Mouse (Mus musculus) neural tube, embryonic 13.5 days (tissue): Measurements from ENCODE around the gene Lrrc49. TPM values are rescaled to one million over a fixed set of nuclear protein-coding genes. Genes with fewer than 3 reads are reported as not detected.
A peak's percentile ranks its signal among the peaks of the same experiment; 100 is the strongest.

Source experiments
- ATAC-seq: fragments of 200-750 bp; cut with Nextera tagmentation; 2 replicates; pipeline ENCODE4 v1.8.0; 2017; ENCODE audit warnings: low read depth, mild to moderate bottlenecking, moderate TSS enrichment, moderate library complexity
- H3K27ac ChIP-seq: fragments of 300-500 bp; sonication (generic); replicated peaks from 2 replicates; pipeline ENCODE4 v1.5.1; 2015; ENCODE audit warnings: moderate library complexity, mild to moderate bottlenecking, inconsistent platforms
- H3K27me3 ChIP-seq: fragments of 300-500 bp; sonication (generic); 2 replicates; pipeline ENCODE4 v1.6.1; 2015; ENCODE audit warnings: mild to moderate bottlenecking, inconsistent platforms
- H3K36me3 ChIP-seq: fragments of 300-500 bp; sonication (generic); 2 replicates; pipeline ENCODE4 v1.6.1; 2015; ENCODE audit warnings: mild to moderate bottlenecking, inconsistent platforms
- H3K4me1 ChIP-seq: fragments of 300-500 bp; sonication (generic); replicated peaks from 2 replicates; pipeline ENCODE4 v1.6.1; 2015; ENCODE audit warnings: inconsistent platforms
- H3K4me2 ChIP-seq: fragments of 300-500 bp; sonication (generic); 2 replicates; pipeline ENCODE4 v1.6.1; 2015; ENCODE audit warnings: inconsistent platforms, mild to moderate bottlenecking, moderate library complexity
- H3K4me3 ChIP-seq: fragments of 300-500 bp; sonication (generic); 2 replicates; pipeline ENCODE4 v1.5.1; 2015; ENCODE audit warnings: mild to moderate bottlenecking, inconsistent platforms
- H3K9ac ChIP-seq: fragments of 300-500 bp; sonication (generic); 2 replicates; pipeline ENCODE4 v1.6.1; 2015; ENCODE audit warnings: moderate library complexity, mild to moderate bottlenecking, inconsistent platforms
- H3K9me3 ChIP-seq: fragments of 300-500 bp; sonication (generic); 2 replicates; pipeline ENCODE4 v1.6.1; 2016; ENCODE audit warnings: inconsistent platforms
- WGBS: fragments of 180-500 bp; shearing (Covaris S2); methylation state at CpG from one replicate; pipeline ENCODE4 v1.1.7; 2015; 5-methylcytosine and 5-hydroxymethylcytosine counted together
- polyA plus RNA-seq: library from polyadenylated mRNA; unstranded; fragments of >200 nt; fragmentation: Nextera tagmentation; extraction: Ambion mirVana; gene quantifications from 2 replicates; pipeline ENCODE4 v1.2.1, GENCODE M21; 2015

Gene Lrrc49
- polyA plus RNA-seq, 1 experiment from 2014 or later: 68.2 TPM

DNA sequence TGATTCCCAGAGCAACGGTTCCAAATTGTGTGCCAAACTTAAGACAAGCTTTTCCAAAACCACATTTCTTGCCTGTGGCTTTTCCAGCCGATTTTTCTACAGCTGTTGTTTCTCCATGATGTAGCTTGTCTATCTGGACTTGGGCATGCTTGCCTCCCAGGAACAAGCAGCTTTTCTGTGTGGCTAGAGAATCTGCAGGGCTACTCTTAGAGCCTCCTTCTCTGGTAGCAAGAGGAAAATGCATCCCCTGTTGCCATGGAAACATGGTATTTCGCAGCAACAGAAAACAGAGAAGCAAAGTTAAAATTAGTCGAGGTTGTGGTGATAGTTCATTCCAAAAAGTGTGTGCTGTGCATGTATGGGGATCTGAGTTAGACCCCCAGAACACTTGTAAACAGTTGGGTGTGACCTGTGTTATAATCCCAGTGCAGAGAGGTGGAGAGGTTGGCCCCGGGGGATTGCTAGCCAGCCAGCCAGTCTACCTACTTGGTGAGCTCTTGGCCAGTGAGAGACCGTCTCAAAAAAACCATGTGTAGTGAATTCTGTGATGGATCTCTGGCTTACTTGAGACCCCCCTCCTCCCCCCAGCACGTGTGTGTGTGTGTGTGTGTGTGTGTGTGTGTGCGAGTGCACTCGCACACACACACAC is 126.2 kb downstream of the Lrrc49 start:
- H3K4me1 ChIP-seq: peaks cover 20% of the 10 kb centered on the region
- no peaks in the 10 kb centered on the region for H3K9me3 ChIP-seq
- no peak overlapping the region for H3K4me3 ChIP-seq
- 0 out of 2 replicates have a peak overlapping the region, but pooled peaks have one; percentile 23 for H3K27ac ChIP-seq
- no peak overlapping the region for H3K9ac ChIP-seq
- no peaks in the 10 kb centered on the region for H3K36me3 ChIP-seq
- 67% methylated on average over 8 of the region's 9 CpGs for WGBS
- H3K4me2 ChIP-seq: no peak overlapping the region
- H3K27me3 ChIP-seq: no peaks in the 10 kb centered on the region
- 0 out of 2 replicates have a peak, but pooled peaks have one; percentile 11 for ATAC-seq

DNA sequence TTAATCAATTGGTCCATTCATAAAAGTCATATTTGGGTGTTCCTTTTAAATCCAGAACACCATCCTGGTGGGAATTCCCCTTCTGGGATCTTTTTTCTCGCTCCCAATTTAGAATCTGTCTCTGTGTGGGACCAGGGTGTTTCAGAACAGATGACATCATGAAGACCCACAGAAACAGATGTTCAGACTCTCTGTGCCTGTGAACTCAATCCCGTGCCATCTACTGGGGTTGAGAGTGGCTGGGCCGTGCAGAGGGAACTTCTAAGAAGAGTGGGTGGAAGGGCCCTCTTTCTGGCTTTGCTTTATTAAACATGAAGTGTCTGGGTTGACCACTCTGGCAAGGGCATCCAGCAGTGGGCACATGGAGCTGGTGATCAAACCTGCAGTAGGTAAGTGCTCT is 129.5 kb downstream of the Lrrc49 start:
- Histone ChIP-seq H3K9ac (no peak overlapping the region), H3K4me3 (no peak overlapping the region), H3K4me1 (peaks cover 20% of the 10 kb centered on the region), H3K4me2 (no peak overlapping the region), H3K27ac (no peak overlapping the region), H3K9me3 (no peaks in the 10 kb centered on the region), H3K27me3 (no peaks in the 10 kb centered on the region), H3K36me3 (no peaks in the 10 kb centered on the region)
- ATAC-seq: no peak
- WGBS: 85% methylated on average over 3 of the region's 3 CpGs

DNA sequence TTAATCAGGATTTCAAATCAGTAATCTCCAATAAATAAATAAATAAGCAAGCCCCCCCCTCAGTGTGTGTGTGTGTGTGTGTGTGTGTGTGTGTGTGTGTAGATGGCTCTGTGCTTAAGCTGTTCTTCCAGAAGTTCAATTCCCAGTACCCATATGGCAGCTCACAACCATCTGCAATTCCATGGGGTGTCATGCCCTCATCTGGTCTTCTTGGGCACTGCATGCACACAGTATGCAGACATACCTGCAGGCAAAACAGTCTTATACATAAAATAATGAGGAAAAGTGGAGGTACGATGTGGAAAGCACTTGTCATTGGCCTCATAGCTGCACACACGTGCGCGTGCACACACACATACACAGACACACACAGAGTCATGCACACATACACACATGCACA is 136.7 kb downstream of the Lrrc49 start:
- no peaks in the 10 kb centered on the region for H3K27me3 ChIP-seq
- H3K4me1 ChIP-seq: no peaks in the 10 kb centered on the region
- no peaks in the 10 kb centered on the region for H3K36me3 ChIP-seq
- ATAC-seq: no peak
- H3K4me3 ChIP-seq: no peak overlapping the region
- H3K4me2 ChIP-seq: no peak overlapping the region
- WGBS: 91% methylated on average over 4 of the region's 4 CpGs
- H3K9ac ChIP-seq: no peak overlapping the region
- no peaks in the 10 kb centered on the region for H3K9me3 ChIP-seq
- no peak overlapping the region for H3K27ac ChIP-seq

DNA sequence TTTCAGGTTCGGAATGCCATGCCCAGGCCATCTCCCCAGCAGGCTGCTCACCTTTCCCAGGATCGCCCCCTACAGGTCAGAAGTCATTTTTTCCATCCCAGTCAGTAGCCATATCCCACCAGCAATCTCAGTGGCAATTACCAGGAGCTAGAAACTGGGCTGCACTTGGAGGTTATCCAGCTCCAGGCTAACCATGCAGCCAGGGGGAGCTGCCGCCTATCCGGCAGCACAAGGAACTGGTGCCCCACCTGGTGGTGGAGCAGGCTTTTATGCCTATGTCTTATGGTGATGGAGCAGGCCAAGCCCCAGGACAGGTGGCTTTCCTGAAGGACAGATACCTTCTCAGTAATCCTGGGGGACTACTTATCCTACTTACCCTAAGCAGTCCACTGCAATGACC is 139.8 kb downstream of the Lrrc49 start:
- Histone ChIP-seq H3K36me3 (no peaks in the 10 kb centered on the region), H3K4me1 (no peaks in the 10 kb centered on the region), H3K27ac (no peak overlapping the region), H3K9me3 (no peaks in the 10 kb centered on the region), H3K4me2 (no peak overlapping the region), H3K4me3 (no peak overlapping the region), H3K27me3 (no peaks in the 10 kb centered on the region), H3K9ac (no peak overlapping the region)
- no peak for ATAC-seq
- WGBS: 30% methylated on average over 4 of the region's 4 CpGs

DNA sequence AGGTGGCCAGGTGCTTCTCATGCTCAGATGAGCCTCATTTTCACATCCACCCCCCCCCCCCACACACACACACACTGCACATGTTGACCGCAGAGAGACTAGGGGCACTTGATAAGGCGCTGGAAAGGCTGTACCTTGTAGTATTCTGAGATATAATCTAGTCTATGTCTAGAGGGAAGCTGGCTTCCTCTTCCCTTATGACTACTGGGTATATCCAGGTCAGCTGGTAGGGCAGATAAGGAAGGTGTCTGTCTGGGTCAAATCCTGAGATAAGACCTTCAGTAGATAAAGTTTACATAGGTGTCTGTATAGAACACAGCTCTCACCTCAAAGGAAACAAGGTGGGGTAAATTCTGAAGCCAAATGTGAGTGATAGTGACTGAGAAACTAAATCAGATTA is 141.8 kb downstream of the Lrrc49 start:
- no peak overlapping the region for H3K4me2 ChIP-seq
- WGBS: 94% methylated on average over 2 of the region's 2 CpGs
- H3K27ac ChIP-seq: no peak overlapping the region
- H3K4me3 ChIP-seq: no peak overlapping the region
- H3K9me3 ChIP-seq: no peaks in the 10 kb centered on the region
- no peak overlapping the region for H3K9ac ChIP-seq
- no peak for ATAC-seq
- no peaks in the 10 kb centered on the region for H3K36me3 ChIP-seq
- no peaks in the 10 kb centered on the region for H3K4me1 ChIP-seq
- no peaks in the 10 kb centered on the region for H3K27me3 ChIP-seq

DNA sequence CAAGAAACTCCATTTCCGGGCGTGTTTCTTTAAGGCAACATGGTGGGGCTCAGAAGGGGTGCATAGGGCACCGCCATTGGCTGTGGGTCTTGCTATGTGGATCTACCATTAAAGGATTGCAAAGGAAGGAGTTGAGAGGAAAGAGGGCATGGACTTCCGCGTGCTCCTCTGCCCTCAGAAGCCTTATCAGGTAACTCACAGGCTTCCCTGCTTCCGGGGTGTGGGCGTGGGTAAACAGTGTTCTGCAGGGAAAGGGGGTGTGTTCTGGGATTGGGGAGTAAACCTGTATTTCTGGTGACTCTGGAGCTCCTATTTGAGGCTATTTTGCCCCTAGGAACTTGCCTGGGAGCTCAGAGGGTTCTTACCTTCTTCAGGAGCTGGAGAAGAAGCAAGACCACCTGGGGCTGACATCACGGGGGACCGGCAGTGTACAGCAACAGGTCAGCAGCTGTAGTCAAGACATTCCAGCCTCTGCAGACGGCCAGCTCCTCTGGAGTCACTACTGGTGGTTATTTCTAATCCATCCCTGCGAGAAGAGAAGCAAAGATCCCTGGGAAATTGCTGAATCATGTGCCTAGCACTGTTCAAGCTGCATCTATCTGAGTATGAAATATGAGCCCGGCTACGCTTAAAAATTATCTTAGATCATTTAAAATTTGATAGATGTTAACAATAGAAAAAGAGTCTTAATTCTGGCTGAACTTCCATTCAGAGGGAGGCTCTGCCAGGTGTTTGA is 142.4 kb downstream of the Lrrc49 start:
- Histone ChIP-seq H3K4me2 (no peak overlapping the region), H3K27me3 (no peaks in the 10 kb centered on the region), H3K9ac (no peak overlapping the region), H3K9me3 (no peaks in the 10 kb centered on the region), H3K27ac (no peak overlapping the region), H3K36me3 (no peaks in the 10 kb centered on the region), H3K4me1 (no peaks in the 10 kb centered on the region), H3K4me3 (no peak overlapping the region)
- 84% methylated on average over 13 of the region's 13 CpGs for WGBS
- ATAC-seq: no peak

DNA sequence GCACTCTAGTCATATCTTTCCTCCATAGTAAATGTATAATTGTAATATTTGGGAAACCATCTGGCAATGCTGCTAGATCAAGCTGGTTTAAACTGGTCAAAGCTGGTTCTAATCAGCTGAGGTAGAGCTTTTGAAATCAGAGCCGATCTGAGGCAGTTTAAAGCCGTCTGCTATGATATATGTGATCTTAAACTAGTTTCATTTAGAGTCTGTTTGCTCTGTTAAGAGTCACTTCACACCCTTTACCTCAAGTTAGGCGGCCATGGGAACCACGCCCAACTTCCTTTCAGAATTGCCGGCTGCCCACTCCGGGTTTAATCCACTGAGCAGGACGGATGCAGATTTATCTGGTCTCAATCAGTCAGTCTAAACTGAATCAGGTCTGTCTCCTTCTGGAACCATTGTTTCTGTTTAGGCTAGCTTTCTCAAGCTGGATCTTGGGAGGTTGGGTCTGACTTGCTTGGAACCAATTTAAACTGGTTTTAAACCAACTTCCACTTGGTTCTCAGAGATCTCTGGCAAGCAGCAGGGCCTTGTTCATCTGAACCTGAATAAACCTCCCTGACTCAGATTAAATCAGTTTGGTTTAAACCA is 144.4 kb downstream of the Lrrc49 start:
- Histone ChIP-seq H3K9me3 (no peaks in the 10 kb centered on the region), H3K27me3 (no peaks in the 10 kb centered on the region), H3K9ac (no peak overlapping the region), H3K27ac (no peak overlapping the region), H3K4me2 (no peak overlapping the region), H3K4me3 (no peak overlapping the region), H3K36me3 (no peaks in the 10 kb centered on the region), H3K4me1 (no peaks in the 10 kb centered on the region)
- WGBS: 72% methylated on average over 7 of the region's 7 CpGs
- no peak for ATAC-seq

DNA sequence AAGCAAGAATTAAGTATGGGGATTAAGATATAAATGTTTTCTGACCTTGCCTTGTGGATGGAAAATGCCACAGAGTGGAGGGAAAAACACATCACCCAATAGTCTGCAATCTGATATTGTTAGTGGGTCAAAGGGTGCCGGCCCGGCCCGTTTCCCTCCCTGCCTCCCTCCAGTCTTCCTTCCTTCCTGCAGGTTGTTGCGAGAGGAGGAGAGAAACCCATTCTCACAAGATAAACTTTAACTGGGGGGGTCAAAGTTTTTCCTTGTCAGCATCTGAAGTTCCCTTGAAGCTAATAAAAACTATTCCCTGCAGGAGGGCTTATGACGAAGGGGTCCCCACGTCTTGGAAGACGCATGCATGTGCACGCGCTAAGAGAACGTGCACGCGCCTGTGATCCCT is 157.6 kb downstream of the Lrrc49 start:
- no peak overlapping the region for H3K27ac ChIP-seq
- no peak overlapping the region for H3K9ac ChIP-seq
- no peaks in the 10 kb centered on the region for H3K9me3 ChIP-seq
- no peak overlapping the region for H3K4me2 ChIP-seq
- H3K4me3 ChIP-seq: no peak overlapping the region
- whole genome bisulfite sequencing: 90% methylated on average over 12 of the region's 12 CpGs
- H3K36me3 ChIP-seq: no peaks in the 10 kb centered on the region
- H3K4me1 ChIP-seq: peaks cover 4% of the 10 kb centered on the region
- no peaks in the 10 kb centered on the region for H3K27me3 ChIP-seq
- ATAC-seq: no peak

DNA sequence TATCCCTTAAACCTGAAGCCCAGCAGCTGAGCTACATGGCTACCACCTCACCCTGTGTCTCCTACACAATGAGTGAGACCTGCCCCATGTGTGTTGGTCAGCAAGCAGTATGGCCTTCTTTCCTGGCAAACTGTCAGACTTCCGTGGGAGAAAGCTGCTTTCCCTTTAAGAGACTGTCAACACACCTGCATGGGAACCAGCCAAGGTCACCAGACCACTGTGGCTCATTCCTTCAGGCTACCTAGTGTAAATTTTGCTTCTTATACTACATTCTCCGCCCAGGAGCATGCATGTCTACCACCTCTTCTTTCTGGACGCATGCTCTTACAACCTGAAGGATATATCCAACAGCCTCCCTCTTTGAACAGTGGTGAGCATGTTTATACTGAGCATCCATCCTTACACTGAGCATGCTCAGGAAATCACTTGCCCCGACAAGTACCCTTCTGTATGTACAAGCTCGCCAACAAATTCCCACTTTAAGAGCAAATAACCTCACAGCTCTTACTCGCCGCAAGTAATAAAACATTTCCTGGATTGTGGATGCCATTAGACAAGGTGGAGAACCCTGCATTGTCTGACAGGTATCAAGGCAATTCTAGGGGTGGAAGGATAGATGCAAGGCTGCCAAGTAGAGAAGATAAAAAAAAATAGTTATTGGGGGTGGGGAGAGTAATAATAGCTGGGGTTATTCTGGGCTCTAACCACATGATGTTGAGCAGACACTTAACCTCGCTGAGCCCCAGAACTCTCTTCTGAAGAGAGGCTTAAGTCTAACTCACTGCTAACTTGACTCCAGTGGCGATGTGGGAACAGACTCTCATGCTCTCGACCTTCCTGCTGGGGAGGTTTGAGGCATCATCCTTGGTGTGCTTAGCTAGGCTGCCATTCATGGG is 158.4 kb downstream of the Lrrc49 start:
- no peak overlapping the region for H3K9ac ChIP-seq
- no peak overlapping the region for H3K4me3 ChIP-seq
- peaks cover 10% of the 10 kb centered on the region for H3K4me1 ChIP-seq
- H3K27ac ChIP-seq: no peak overlapping the region
- no peak for ATAC-seq
- no peaks in the 10 kb centered on the region for H3K9me3 ChIP-seq
- H3K4me2 ChIP-seq: no peak overlapping the region
- H3K27me3 ChIP-seq: no peaks in the 10 kb centered on the region
- H3K36me3 ChIP-seq: no peaks in the 10 kb centered on the region
- WGBS: 88% methylated on average over 10 of the region's 10 CpGs

DNA sequence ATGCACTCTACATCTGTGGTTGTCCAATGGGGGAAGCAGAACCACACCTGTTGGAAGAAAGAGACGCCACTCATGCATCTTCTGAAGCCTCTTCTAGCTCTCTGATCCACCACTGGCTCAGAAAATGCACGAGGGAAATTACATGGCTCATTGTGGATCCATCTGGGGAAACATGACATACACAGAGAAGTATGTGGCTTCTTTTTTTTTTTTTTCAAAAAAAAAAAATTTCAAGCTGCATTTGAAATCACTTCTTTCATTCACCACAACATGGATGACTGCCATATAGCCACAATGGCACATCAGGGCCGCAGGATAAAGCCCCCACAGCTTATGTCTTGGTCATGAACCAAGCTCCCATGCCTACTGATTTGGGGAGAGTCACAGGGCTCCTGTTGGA is 159.7 kb downstream of the Lrrc49 start:
- no peak overlapping the region for H3K9ac ChIP-seq
- no peak overlapping the region for H3K4me2 ChIP-seq
- peaks cover 10% of the 10 kb centered on the region for H3K4me1 ChIP-seq
- H3K4me3 ChIP-seq: no peak overlapping the region
- no peak overlapping the region for H3K27ac ChIP-seq
- no peaks in the 10 kb centered on the region for H3K9me3 ChIP-seq
- no peaks in the 10 kb centered on the region for H3K36me3 ChIP-seq
- 0 out of 2 replicates have a peak, but pooled peaks cover 2% of the 10 kb centered on the region for H3K27me3 ChIP-seq
- WGBS: 83% methylated on average over 3 of the region's 3 CpGs
- no peak for ATAC-seq

DNA sequence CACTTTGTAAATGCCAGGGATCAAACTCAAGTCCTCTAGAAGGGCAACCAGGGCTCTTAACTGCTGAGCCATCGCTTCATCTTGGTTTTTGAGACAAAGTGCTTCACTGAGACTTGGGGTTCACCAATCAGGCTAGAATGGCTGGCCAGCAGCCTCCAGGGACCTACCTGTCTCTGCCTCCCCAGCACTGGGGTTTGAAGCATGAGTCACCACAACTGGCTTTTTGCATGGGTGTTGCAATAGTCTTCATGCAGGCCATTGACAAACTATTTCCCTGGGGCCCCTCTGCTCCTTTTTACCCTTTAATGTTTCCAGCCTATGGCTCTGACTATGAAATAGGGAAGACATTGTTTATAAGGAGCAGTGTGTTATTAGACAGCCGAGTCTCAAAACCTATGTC is 160.1 kb downstream of the Lrrc49 start:
- H3K36me3 ChIP-seq: no peaks in the 10 kb centered on the region
- H3K4me2 ChIP-seq: no peak overlapping the region
- H3K9ac ChIP-seq: no peak overlapping the region
- no peak overlapping the region for H3K4me3 ChIP-seq
- no peaks in the 10 kb centered on the region for H3K9me3 ChIP-seq
- H3K4me1 ChIP-seq: peaks cover 10% of the 10 kb centered on the region
- no peak overlapping the region for H3K27ac ChIP-seq
- no peak for ATAC-seq
- H3K27me3 ChIP-seq: peaks cover 6% of the 10 kb centered on the region; the same call in 1 of the 2 replicates
- 80% methylated on average over 2 of the region's 2 CpGs for WGBS

DNA sequence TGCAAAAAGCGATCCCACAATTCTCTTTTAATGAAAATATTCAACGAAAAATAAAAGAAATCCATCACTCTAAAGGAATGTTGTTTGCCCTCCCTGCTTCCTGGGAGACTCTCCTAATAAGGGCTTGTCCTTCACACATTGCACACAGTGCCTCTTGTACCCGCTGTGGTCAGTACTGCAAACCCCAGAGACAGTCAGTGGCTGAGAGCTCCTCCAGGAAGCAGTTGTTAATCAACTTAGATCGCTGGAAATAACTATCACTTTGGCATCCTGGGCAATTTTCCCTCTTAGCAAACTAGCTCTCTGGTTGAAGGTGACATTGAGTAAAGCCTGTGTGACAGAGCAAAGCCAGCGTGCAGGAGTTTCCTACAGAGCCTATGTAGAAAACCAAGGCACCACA is 160.9 kb downstream of the Lrrc49 start:
- H3K36me3 ChIP-seq: no peaks in the 10 kb centered on the region
- no peak overlapping the region for H3K4me3 ChIP-seq
- no peaks in the 10 kb centered on the region for H3K9me3 ChIP-seq
- no peak overlapping the region for H3K4me2 ChIP-seq
- WGBS: 76% methylated on average over 5 of the region's 5 CpGs
- no peak for ATAC-seq
- H3K4me1 ChIP-seq: peaks cover 17% of the 10 kb centered on the region
- no peak overlapping the region for H3K9ac ChIP-seq
- no peak overlapping the region for H3K27ac ChIP-seq
- peaks cover 13% of the 10 kb centered on the region for H3K27me3 ChIP-seq
